Mouse (Mus musculus) liver, embryonic 14.5 days (tissue): ENCODE data around the gene Olfr976. TPM values are rescaled to one million over a fixed set of nuclear protein-coding genes. Genes with fewer than 3 reads are reported as not detected.
"Not testable (repeated sequence)": the region's sequence is repeated elsewhere in the genome, so short reads cannot be mapped to it uniquely, and the experiment has no call there.

Source experiments
- ATAC-seq: fragments of 200-750 bp; cut with Nextera tagmentation; 2 replicates; pipeline ENCODE4 v1.8.0; 2017; ENCODE audit warnings: moderate number of reproducible peaks, mild to moderate bottlenecking, moderate library complexity; ENCODE audit not compliant: insufficient read depth
- DNase-seq, 3 experiments: peaks; one replicate each; pipeline ENCODE4 v3.0.0-alpha.2; 2012 to 2013; ENCODE audit warnings: low read depth in 3 of 3, low spot score in 3 of 3
- H3K27ac ChIP-seq: fragments of 300-500 bp; sonication (generic); 2 replicates; pipeline ENCODE4 v1.5.1; 2014; ENCODE audit warnings: moderate library complexity, mild to moderate bottlenecking, control low read depth, inconsistent platforms
- H3K27me3 ChIP-seq: fragments of 300-500 bp; sonication (generic); 2 replicates; pipeline ENCODE4 v1.6.1; 2014; ENCODE audit warnings: mild to moderate bottlenecking, low read length, moderate library complexity; ENCODE audit not compliant: control insufficient read depth, insufficient read depth
- H3K36me3 ChIP-seq: fragments of 300-500 bp; sonication (generic); replicated peaks from 2 replicates; pipeline ENCODE4 v1.6.1; 2014; ENCODE audit warnings: low read depth; ENCODE audit not compliant: control insufficient read depth, insufficient read depth
- H3K4me1 ChIP-seq, 2 experiments: fragments of 200-500 bp in 1 of 2; fragments of 300-500 bp in 1 of 2; sonication (generic) in 1 of 2; replicated peaks; 2 replicates each; pipeline ENCODE4 v1.6.1; 2012 to 2014; ENCODE audit warnings: antibody characterized with exemption in 1 of 2, inconsistent platforms in 1 of 2, low read length in 1 of 2; ENCODE audit not compliant: control insufficient read depth in 2 of 2, insufficient read depth in 2 of 2
- H3K4me2 ChIP-seq: fragments of 300-500 bp; sonication (generic); 2 replicates; pipeline ENCODE4 v1.6.1; 2014; ENCODE audit warnings: low read depth, mild to moderate bottlenecking, control low read depth, moderate library complexity
- H3K4me3 ChIP-seq, 2 experiments: fragments of 200-500 bp in 1 of 2; fragments of 300-500 bp in 1 of 2; sonication (generic) in 1 of 2; 2 replicates each; pipeline ENCODE4 v1.5.1; 2012 to 2014; ENCODE audit warnings: low read depth in 2 of 2, low read length in 2 of 2, mild to moderate bottlenecking in 2 of 2, control low read depth in 1 of 2, inconsistent platforms in 1 of 2, moderate library complexity in 1 of 2; ENCODE audit not compliant: insufficient read depth in 1 of 2
- H3K9ac ChIP-seq: fragments of 300-500 bp; sonication (generic); replicated peaks from 2 replicates; pipeline ENCODE4 v1.6.1; 2014; ENCODE audit warnings: mild to moderate bottlenecking, control low read depth, moderate library complexity
- H3K9me3 ChIP-seq: fragments of 300-500 bp; sonication (generic); 2 replicates; pipeline ENCODE4 v1.6.1; 2016; ENCODE audit warnings: low read length, mixed read lengths; ENCODE audit not compliant: control insufficient read depth
- CTCF ChIP-seq: IDR thresholded peaks from 2 replicates; pipeline ENCODE4 v1.5.1; 2016; ENCODE audit warnings: antibody characterized with exemption, low read depth, control low read depth
- EP300 ChIP-seq: IDR thresholded peaks from 2 replicates; pipeline ENCODE4 v1.6.1; 2016; ENCODE audit warnings: antibody characterized with exemption, low read depth
- WGBS: fragments of 180-500 bp; shearing (Covaris S2); extraction: QIAGEN DNeasy Blood & Tissue Kit; methylation state at CpG from one replicate; pipeline ENCODE4 v1.1.7; 2014; ENCODE audit not compliant: insufficient replicate concordance; 5-methylcytosine and 5-hydroxymethylcytosine counted together
- polyA plus RNA-seq, 2 experiments: library from polyadenylated mRNA; depleted of rRNA in 1 of 2; stranded (reverse) in 1 of 2; unstranded in 1 of 2; fragments of >200 nt; fragmentation: Nextera tagmentation in 1 of 2; extraction: Ambion mirVana in 1 of 2; gene quantifications; 2 replicates each; pipeline versions ENCODE4 v1.2.1 to v1.2.3; 2012 to 2014

The Olfr976 gene
- polyA plus RNA-seq, 2 experiments = not detected

GRCm38 (mm10) chr9:39951946-39952345, 9.0 kb downstream of the Olfr976 start, which contains the start of gene Olfr975:
Olfr975 (minus strand) TSS chr9:39952046.
- Histone ChIP-seq H3K9me3 (no peaks in the 10 kb centered on the region), H3K4me3 (no peak within 1 kb of the TSS), H3K9ac (no peak within 1 kb of the TSS), H3K4me2 (no peak within 1 kb of the TSS), H3K4me1 (no peaks in the 10 kb centered on the region), H3K36me3 (no peaks in the 10 kb centered on the region), H3K27me3 (no peaks in the 10 kb centered on the region), H3K27ac (no peak within 1 kb of the TSS)
- WGBS = 43% methylated on average over 1 of the region's 1 CpGs
- no peak for ATAC-seq
- no peak for TF ChIP-seq EP300
- no peak for TF ChIP-seq CTCF
- no peak for DNase-seq

DNA sequence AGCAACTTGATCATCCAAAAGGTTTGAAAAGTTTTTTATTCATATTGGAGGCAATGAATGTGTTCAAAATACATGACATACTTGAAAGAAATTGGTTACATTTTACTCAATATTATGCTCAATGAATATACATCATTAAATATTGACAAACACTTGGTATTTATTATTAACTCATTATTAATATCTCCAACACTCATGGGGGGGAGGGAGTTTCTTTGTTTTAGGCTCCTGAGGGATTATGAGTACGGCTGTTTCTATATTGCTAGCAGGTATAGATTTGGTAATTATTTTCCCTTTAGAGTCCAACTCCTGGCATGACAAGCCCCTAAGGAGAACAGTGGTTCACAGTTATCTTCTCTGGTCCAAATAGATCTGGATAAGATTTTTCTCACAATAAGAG, 23.7 kb downstream of the Olfr976 start, which contains the start of gene Olfr974:
Gene Olfr974, plus strand, starts transcription at position 301 of the 400 bp plus-strand sequence.
- Histone ChIP-seq H3K9me3 (no peaks in the 10 kb centered on the region), H3K4me3 (no peak within 1 kb of the TSS), H3K4me2 (no peak within 1 kb of the TSS), H3K27ac (no peak within 1 kb of the TSS), H3K9ac (no peak within 1 kb of the TSS), H3K27me3 (no peaks in the 10 kb centered on the region), H3K36me3 (no peaks in the 10 kb centered on the region), H3K4me1 (no peaks in the 10 kb centered on the region)
- TF ChIP-seq EP300 (no peak), CTCF (no peak)
- DNase-seq = no peak
- ATAC-seq = no peak
- 67% methylated on average over 1 of the region's 1 CpGs for WGBS

- not testable (repeated sequence) for H3K9me3 ChIP-seq, H3K4me1 ChIP-seq, H3K4me2 ChIP-seq, DNase-seq, H3K27ac ChIP-seq, H3K27me3 ChIP-seq, H3K9ac ChIP-seq, H3K36me3 ChIP-seq, ATAC-seq, H3K4me3 ChIP-seq
- 31% methylated on average over 1 of the region's 1 CpGs for WGBS
Measured at GRCm38 (mm10) chr9:39928837-39929236, 32.1 kb downstream of the Olfr976 start.

- not testable (repeated sequence) for H3K4me1 ChIP-seq, DNase-seq, H3K9ac ChIP-seq, H3K27ac ChIP-seq, ATAC-seq, H3K4me3 ChIP-seq, H3K36me3 ChIP-seq, H3K4me2 ChIP-seq, H3K27me3 ChIP-seq, H3K9me3 ChIP-seq
- WGBS = no CpG with 5 or more reads among the region's 4 CpGs
Measured at GRCm38 (mm10) chr9:39927975-39928836, 32.7 kb downstream of the Olfr976 start.

DNA sequence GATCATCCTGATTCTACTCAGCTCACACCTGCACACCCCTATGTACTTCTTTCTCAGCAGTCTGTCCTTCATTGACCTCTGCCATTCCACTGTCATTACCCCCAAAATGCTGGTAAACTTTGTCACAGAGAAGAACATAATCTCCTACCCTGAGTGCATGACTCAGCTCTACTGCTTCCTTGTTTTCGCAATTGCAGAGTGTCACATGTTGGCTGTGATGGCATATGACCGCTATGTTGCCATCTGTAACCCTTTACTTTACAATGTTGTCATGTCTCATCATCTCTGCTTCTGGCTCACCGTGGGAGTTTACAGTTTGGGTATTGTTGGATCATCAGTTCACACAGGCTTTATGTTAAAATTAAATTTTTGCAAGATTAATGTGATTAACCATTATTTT, 51.0 kb downstream of the Olfr976 start:
- DNase-seq = no peak
- no peak for ATAC-seq
- Histone ChIP-seq H3K9me3 (no peaks in the 10 kb centered on the region), H3K27me3 (no peaks in the 10 kb centered on the region), H3K4me1 (no peaks in the 10 kb centered on the region), H3K4me2 (no peak overlapping the region), H3K4me3 (no peak overlapping the region), H3K27ac (no peak overlapping the region), H3K9ac (no peak overlapping the region), H3K36me3 (no peaks in the 10 kb centered on the region)
- TF ChIP-seq EP300 (no peak), CTCF (no peak)
- WGBS = 34% methylated on average over 3 of the region's 3 CpGs
